Mouse (Mus musculus): ENCODE results near the gene Scap.
"Not testable (repeated sequence)": the region's sequence is repeated elsewhere in the genome, so short reads cannot be mapped to it uniquely, and the experiment has no call there.

DNA sequence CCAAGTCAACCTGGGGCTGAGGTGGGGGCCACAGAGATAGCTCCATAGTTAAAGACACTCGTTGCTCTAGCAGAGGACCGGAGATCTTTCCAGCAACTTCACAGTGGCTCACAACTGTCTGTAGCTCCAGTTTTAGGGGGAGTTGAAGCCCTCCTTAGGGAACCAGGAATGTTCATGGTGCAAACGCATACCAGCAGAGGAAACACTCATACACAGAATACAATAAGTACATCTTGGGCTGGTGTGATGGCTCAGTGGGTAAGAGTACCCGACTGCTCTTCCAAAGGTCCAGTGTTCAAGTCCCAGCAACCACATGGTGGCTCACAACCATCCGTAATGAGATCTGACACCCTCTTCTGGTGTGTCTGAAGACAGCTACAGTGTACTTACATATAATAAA is 2.2 kb upstream of the Scap start:
- not testable (repeated sequence) for TF ChIP-seq CTCF (IDR thresholded peaks at IDR 0.05; ENCODE audit: low read depth, low read length); POLR2A (IDR thresholded peaks at IDR 0.05; ENCODE audit: borderline replicate concordance, low read depth, low read length)

Measured in bone marrow macrophage, adult 2 months (primary cell).